Mouse (Mus musculus) c-Kit-negative CD71-positive TER-119-positive erythroid progenitor cells, embryonic 14.5 days (primary cell): Measurements from ENCODE around the gene Zfp365.

Experiments used
- DNase-seq: peaks from one replicate; pipeline ENCODE4 v3.0.0-alpha.2; 2013; ENCODE audit warnings: low read depth, low spot score

Zfp365 gene

DNA sequence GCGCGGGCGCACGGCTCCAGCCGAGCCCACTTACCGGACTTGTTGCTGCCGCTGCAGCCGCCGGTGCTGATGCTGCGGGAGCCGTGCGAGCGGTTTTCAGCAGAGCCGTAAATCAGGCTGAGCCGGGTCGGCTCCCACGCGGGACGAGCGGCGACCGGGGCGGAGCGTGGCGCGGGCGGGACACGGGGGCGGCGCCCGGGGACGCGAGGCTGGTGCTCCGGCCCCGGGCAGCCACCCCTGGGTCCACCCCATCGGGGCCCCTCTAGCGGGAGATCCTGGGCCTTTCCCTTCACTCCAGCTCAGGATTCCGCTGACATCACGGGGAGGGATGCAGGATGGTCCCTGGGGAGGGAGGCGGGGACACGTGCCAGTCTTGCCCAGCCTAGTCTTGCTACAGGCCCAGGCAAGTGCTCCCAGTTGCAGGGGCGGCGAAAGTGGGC lies at the start of gene Zfp365:
Gene Zfp365, minus strand, starts transcription at position 326 of the 440 bp plus-strand sequence.
- DNase-seq: no peak

DNA sequence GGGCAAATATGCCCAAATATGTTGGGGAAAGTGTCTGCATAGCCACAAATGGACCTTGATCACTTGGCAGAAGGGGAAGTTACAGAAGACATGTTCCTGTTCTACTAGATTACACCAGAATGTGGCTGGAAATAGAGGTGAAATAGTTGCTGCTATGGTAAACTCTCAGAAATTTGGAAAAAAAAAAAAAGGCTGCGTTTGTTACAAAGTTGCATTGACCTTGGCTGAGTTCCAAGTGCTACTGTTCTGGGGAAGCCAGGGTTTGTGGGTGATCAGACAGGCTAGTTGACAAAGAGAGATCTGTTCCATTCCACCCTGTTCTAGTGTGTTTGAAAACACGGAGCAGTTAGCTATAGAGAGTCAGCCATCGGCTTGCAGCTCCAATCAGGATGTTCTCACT lies 47.5 kb upstream of the Zfp365 start:
- no peak for DNase-seq

DNA sequence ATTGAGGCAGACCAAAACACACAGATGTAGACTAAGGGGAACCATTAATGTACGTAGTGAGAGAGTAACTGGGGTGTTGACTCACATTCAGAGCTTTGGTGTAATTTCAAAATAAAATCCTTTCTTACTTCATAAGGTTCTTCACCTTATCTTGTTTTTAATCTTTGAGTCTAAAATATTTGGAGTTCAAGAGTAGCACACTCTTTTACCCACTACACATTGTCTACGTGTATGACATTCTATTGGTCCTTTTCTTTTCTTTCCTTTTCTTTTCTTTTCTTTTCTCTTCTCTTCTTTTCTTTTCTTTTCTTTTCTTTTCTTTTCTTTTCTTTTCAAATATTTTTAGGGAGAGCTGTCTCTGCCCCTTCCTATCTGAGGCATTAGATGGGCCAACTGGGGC lies 43.5 kb upstream of the Zfp365 start:
- no peak for DNase-seq

DNA sequence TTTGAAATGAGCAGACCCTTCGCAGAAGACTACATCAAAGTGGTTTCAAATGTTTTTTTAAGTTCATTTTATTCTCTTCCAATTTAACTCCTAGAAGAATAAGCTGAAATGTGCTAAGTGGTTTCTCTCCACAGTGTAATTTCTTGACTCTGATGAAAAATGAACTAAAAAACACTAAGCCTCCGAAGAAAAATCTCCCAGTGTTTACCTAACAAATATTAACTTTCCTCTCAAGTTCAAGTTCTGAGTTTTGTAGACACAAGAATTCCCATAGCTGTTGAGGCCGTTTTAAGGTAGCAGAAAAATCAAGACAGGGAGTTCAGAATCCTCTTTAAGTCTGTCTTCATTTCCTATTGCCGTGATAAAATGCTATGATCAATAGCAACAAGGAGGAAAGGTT lies 39.2 kb upstream of the Zfp365 start:
- no peak for DNase-seq

DNA sequence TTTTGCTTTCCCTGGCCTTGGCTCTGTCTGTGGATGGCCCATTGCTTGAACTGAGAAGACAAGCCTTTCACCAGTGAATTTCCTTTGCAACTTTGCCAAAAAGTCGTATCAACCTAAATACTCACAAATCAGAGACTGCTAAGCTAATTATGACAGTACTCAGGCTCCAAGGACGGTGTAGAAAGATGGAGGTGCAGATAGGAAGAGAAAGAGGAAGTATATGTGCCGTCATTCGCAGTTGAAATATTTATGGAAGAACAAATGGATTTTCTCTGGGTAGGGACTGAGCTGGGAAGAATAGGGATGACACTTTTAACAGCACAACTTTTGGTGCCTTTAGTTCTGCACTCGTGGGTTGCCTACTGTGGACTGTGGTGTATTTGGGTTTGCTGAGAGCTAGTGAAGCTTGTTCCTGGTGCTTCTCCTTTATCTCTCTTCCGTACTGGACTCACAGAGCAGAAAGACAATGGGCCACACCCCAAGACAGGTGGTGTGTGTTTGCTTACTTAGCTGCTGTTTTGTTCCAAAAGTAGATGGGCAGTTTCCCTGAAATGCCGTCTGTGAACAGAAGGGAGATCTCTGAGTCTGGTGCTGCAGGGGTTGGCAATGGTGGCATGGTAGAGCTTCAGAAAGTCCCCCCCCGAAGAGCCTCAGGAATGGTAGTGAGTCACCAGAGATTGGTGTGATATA lies 37.7 kb upstream of the Zfp365 start:
- no peak for DNase-seq

DNA sequence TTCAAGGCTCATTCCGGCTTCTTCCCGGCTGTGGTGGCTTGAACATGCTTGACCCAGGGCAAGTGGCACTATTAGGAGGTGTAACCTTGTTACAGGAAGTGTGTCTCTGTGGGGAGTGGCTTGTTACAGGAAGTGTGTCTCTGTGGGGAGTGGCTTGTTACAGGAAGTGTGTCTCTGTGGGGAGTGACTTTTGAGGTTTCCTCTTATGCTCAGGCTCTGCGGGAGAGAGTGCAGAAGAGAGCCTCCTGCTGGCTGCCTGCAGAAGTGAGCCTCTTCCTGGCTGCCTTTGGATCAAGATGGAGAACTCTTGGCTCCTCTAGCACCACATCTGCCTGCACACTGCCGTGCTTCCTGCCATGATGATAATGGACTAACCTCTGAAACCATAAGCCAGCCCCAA lies 31.1 kb upstream of the Zfp365 start:
- no peak for DNase-seq

DNA sequence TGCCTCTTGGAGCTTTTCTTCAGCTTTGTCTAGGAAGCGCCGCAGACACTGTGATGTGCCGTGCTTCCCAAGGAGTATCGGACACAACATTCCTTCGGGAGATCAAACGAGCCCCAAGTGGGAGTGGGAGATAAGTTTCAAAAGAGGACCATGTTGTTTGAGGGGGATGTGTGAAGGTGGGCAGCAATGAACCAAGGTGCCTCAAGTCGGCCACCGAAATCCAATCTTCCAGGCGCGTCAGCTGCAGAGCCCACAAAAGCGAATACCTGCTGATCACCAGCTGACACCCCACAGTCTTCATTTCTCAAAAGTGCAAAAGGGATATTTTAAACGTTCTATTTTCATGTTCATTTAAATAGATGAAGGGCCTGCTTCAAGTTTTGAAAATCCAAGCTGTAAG lies 27.1 kb upstream of the Zfp365 start:
- DNase-seq: no peak

DNA sequence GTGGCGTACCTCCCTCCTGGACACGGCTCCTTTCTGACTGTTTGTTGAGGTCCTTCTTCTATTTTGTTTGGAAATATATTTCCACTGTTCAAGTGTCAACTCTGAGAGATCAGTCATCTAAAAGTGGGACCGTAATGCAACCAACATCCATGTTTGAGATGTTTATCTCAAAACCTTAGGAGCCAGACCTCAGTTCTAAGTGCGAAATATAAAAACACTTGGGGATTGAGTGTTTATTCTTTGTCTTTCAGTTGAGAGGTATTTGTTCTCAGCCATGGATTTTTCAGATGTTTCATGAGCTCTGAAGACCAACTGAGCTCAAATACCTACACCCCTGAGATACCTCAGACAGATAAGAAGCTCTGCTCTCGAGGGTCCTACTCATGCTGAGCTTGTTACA lies 25.3 kb upstream of the Zfp365 start:
- no peak for DNase-seq

DNA sequence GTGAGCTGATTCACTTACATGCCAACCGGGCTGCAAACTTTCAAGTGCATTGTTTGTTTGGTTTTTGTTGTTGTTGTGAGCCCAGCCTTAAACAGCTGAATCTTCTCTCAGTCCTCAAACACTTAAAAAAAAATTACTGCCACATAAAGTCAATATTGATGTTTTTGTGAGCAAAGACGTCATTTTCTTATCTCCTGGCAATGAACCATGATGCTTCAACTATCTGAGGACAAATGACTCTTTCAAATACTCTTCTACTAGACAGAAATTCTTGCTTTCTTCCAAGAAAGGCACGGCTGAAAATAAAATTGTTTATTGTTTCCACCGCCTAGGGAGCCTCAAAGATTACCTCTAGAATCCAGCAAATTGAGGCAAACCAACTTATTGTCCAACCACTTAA lies 24.5 kb upstream of the Zfp365 start:
- no peak for DNase-seq

DNA sequence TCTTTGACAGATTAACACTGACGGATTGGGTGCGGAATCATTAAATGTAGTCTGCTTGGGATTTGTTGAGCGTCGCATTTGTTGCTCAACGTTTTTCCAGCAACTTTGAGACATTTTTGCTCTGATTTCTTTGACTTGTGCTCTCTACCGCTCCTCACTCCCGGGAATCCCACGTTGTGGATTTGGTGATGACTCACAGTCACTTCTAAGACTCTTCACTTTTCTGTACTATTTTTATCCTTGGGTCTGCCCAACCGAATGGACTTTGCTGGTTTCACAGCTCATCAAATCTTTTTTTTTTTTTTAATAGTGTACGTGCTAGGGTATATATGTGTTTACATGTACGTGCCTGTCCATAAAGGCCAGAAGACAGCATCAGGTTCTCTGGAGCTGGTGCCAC lies 20.3 kb upstream of the Zfp365 start:
- no peak for DNase-seq

DNA sequence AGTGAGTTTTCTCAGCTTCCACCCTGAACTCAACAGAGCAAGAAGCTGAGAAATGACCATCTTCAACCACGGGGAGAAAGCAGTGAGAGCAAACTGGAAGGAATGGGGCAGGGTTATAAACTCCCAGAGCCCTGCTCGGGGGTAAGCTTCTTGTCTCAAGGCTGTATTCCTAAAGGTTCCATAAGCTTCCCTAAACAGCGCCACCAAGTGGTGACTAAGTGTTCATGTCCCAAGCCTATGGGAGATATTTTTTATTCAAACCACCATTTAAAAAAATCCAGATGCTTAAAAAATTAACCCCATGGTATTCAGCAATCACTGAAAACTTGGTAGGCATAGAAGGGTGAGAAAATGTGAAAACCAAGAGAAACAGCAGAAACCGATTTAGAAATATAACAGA lies 18.9 kb upstream of the Zfp365 start:
- no peak for DNase-seq

DNA sequence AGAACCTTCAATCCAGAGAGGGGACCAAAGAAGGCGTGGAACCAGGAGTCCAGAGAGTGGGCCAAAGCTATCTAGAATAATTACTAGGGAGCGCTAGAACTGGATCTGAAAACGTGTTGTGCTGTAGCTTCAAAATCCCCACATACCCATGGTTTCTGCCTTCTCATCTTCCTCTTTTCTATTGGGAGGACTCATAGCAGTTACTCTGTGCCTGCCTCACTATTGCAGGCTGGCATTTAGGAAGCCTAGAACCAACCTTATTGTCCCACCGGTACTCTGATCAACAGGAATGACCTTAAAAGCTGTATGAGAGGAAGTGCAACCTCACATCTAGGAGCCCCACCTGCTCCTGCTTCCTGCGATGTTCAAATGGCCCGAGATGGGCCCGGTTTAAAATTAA lies 16.1 kb upstream of the Zfp365 start:
- no peak for DNase-seq

DNA sequence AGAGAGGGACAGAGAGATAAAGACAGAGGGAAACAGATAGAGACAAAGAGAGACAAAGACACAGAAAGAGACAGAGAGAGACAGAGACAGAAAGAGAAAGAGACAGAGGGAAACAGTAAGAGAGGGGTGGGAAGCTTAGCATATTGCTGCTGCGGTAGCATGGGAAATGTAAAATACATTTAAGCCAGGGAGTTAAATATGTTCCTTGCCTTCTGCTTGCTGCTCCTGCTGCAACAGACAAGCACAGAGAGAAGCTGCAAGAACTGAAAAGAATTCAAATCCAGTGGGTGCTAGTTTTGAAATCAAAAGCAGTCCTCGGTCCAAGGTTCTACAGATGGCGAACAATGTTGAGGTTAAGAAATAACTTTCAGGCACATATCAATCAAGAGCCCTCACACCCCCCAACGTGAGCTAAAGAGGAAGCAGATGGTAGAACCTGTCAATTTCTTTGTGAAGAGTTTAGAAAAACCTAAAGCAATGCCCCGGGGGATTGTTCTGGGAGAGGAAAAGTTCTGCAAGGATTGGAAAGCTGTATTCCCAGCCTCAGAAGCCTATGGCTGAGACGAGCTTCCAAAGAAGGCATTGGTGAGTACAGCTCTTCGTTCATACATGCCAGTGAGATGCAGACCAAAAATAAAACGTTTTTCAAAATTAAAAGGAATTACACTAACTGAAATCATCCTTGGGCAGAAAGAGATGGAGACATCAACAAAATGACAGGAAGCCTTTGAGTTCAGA lies 15.4 kb upstream of the Zfp365 start:
- DNase-seq: no peak

DNA sequence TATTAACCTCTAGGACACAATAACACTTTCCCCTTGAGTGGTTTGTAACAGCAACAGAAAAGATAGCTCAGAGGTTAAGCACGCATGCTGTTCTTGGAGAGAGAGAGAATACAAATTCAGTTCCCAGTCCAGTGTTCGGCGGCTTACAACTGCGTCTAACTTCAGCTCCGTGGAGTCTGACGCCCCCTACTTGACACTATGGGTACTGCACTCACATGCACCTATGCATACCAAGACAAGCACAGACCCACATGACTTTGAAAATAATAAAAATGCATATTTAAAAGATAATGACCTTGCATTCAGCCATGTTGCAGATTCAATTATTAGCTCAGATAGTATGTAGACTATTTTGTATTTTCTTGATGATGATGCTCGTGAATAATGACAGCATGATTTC lies 11.6 kb upstream of the Zfp365 start:
- no peak for DNase-seq

DNA sequence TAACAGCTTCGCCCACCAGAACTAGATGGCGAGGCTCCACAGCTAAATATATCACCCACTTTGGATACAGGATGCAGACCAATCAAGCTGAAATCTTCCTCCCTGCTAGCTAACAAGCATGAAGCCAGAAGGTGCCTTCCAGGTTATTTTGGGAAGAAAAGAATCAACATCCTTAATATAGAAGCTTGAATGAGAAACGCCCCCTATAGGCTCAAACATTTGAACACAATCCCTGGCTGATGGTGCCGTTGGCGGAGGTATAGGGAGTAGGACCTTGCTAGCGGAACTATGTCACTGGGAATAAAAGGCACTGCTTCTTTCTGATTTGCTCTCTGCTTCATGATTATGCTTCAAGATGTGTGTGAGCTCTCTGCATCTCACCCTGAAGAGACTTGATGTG lies 9.3 kb upstream of the Zfp365 start:
- no peak for DNase-seq

DNA sequence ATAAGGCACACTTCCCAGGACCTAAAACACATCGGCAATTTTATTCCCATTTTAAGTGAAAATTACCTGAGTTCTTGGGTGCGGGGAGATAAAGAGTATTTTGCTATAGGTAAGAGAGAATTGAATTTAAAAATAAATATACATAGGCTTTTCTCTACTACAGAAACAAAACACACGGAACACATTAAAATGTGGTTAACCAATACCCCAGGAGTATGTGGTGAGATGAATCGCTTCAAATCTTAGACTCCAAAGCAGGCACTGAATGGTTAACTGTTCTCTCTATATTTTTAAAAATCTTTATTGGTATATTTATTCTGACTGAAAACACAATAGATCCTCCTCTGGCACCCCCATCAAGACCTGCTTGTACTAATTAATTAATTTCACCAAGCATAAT lies 7.2 kb upstream of the Zfp365 start:
- DNase-seq: no peak

DNA sequence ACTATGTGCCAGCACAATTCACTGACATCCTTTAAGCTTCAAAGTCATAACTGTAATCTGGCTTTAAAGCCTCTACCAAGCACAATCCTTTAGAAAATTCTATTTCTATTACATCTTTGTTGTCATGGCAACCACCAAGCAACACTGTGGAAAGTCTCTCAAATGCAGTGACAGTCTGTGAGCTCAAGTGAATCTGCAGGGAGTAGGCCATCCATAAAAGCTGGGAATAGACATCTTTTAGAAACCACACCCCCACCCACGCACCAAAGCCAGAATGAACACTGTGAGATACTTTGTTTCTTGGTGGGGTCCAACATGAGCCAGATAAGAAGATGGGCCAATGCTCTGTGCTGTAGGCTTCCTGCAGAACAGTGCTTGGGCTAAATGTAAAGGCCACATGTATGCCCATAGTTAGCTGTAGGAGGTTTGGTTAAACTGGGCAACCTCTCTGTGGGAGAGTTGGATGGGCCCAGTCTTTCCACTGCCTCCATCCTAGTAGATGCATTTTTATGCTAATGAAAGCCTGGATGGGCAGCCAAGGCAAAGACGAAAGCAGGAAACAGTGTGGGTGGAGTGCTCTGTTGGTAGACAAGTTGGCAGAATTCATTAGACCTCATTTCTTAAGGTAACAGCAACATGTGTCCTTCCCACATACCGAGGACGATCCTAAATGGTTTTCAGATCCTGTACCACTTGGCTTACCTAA lies 5.9 kb upstream of the Zfp365 start:
- no peak for DNase-seq

DNA sequence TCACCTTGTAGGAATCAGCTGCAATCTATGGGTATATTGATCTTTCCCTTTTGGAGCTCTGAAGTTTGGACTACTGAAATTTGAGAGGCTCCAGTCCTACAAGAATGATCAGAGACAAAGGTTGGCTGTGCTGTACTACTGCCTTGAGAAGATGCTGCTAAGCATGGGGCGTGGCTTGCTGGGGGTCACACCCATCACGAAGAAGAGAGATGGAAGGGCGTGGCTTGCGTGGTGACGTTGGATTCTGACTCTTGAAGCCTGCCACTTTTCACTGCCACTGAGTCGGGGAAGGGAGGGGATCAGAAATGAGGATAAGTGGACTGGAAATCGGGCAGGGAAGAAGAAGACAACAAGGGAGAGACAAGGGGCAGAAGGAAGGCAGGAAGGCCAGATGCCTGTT lies 4.9 kb upstream of the Zfp365 start:
- DNase-seq: no peak

DNA sequence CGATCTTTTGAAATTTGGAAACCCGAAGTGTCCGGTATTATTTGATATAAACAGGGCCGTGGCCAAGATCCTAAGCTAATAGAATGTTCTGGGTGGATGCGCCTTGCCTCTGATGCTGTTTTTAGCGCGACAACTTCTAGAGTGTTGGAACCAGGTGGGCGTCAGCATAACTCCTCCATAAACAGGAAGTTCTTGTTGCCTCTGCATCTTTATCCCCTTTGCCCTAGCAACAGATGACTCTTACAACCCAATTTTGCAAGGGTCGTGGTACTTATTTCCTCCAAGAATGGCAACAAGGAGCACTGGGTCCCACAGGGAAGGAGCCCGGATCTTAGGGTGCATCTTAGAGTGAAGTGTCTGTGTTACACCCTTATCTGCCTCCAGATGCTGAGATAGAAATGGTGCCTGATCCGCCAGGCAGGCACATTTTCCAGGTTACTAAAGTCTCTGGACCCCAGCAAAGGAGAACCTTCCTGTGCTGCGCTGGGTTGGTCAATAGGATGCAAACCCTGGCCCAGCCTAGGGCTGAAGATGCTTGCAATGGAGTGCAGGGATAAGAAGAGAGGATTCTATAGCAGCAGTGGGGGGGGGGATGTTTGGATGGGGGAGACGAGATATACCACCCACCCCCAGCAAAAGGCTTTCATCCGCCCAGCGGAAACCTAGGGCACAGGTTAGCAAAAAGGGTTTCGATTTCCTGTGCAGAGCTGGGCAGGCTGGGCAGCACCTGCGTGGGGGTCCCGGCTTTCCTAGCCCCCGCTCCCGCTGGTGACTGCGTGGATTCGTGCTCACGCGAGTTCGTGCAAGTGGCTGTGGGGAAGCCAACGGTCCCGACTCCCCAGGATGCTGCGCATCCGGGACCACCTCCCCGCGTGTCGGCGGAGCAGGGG lies 770 bp downstream of the Zfp365 start:
- DNase-seq: no peak

DNA sequence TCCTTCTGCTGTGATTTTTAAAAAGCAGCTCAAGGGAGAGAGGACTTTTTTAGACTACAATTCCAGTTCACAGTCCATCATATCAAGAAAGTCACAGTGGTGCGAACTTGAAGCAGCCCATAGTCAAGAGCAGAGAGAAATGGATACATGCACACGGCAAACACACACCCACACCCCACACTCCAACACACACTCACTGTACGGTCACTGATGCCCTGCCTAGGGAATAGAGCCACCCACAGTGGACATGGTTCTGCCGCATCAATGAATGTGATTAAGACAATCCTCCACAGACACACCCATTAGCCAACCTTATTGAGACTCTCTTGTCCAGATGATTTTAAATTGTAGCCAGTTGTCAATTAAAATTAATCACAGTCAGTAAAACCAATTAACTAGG lies 4.5 kb downstream of the Zfp365 start:
- DNase-seq: no peak

DNA sequence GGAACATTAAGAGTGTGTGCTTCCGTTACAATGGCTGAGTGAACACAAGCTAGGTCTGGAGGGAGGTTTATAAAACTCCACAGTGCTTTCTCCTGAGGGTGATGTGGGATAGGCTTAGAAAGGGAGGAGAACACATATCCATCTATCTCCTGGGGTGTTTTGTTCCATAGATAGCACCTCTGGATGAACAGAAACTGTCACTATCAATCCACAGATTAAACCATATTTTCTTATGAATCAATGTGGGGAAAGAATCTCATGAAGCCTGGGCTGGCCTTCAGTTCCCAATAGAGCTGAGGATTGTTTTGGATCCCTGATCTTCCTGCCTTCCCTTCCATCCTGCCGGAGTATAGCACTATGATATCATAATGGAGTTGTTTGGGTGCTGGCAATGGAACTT lies 5.5 kb downstream of the Zfp365 start:
- DNase-seq: no peak

DNA sequence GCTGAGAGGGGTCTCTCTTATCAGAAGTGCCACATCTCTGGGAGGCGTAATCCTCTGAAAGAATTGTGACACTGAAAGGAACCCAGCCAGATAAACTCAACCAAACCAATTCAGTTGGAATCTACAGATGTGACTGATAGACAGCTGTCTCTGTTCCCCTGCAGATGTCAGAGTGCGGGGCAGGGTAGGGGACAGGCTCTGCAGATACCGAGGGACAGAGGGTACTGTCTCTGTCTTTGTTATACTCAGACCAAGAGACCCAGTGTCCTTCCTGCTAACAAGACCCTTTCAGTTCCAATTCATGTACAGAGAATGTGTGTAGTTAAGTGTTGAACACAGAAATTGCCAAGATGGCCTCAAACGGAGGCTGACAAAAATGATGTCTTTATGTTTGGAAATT lies 6.4 kb downstream of the Zfp365 start:
- DNase-seq: no peak
